Mouse (Mus musculus) NIH3T3 (cell line): ENCODE measurements around the gene Olfr855.

ENCODE experiments used
- DNase-seq: peaks from one replicate; pipeline ENCODE4 v3.0.0-alpha.2; 2012; ENCODE audit warnings: low read depth

Olfr855 gene

GRCm38 (mm10) chr9:19582317-19582716 is at the start of gene Olfr855:
Olfr855 (plus strand) TSS chr9:19582617.
- DNase-seq, result no peak

GRCm38 (mm10) chr9:19540976-19541375 is 41.4 kb upstream of the Olfr855 start, which contains the start of gene Olfr853:
Olfr853 (minus strand) TSS chr9:19541076.
- DNase-seq, result no peak

GRCm38 (mm10) chr9:19567282-19567681 is 15.1 kb upstream of the Olfr855 start, which contains the start of gene Olfr854:
Olfr854 (minus strand) TSS chr9:19567382.
- DNase-seq, result no peak

- DNase-seq, result no peak
Measured at GRCm38 (mm10) chr9:19621297-19621696, 38.9 kb downstream of the Olfr855 start.

GRCm38 (mm10) chr9:19621843-19622822 is 39.7 kb downstream of the Olfr855 start, which contains the start of gene Zfp317:
Zfp317 (plus strand) TSS chr9:19622102.
- DNase-seq, result peak; percentile 97

GRCm38 (mm10) chr9:19629574-19629973 is 47.2 kb downstream of the Olfr855 start:
- DNase-seq, result no peak
